Mouse (Mus musculus) 3T3-L1 (cell line): Measurements from ENCODE around the gene 1700001P01Rik.

Source experiments
- DNase-seq: peaks from one replicate; pipeline ENCODE4 v3.0.0-alpha.2; 2015; ENCODE audit warnings: low read depth, low spot score

1700001P01Rik gene

DNA sequence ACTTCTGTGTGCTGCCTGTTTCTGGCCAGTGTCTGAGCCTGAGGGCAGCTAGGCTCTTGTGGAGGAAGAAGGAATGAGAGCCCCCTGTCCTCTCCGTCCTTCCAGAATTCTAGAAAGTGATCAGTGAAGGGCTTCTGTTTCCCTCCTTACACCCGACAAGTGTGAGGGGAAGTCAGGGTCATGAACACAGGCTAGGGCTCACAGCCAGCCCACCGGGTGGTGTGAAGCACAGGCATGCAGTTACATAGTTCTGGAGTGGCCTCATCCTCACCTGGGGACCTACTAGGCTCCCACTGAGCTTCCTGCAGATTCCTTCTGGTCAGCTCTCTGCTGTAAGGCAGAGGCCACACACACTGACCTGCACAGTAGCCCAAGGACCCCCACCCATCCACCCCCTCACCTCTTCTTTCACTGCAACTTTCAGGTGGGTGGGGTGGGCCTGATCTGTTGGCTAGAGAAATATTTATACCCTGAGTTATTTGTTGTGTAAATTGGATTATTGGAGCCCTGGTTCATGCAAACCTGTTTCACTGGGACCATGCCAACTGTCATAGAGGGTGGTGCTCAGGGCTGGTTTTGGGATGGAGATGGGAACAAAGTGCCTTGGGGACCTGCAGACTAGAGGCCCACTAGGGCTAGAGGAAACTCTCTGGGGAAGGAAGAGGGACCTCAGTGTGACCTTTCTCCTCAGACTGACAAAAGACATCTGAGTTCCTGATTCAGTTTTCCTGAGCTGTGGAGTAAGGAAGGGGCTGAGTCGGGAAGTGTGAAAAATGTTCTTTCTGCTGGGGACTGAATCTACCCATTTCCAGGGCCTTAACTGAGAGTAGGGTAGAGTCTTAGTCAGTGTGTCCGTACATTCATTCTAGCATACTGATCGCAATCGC lies 33.8 kb upstream of the 1700001P01Rik start:
- no peak for DNase-seq

DNA sequence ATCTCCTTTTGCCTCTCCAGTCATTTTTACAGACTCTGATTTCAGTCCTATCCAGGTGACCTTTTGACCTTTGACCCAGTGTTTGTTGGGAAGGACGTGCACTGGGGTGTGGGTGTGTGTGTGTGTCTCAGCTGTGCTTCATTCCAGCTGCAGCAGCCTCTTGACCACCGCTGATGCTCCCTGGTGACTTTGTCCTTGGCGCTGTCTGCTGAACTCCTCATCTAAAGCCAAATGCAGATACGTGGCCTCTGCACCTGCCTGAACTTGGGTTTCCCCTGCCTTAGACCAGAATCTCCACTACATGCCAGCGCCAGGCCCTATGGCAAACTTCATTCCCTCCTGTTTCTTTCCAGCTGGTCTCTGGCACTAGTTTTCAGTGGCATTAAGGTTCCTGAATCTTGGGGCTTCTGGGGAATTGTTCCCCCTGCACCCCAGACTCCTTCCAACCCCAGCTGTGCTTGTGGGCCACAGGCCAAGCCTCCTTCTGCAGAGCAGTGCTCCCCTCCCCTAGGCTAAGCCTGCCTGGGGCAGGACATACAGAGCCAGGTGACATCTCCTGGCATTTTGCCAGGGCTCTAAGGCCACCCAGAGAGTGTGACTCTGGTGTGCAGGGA lies 33.0 kb upstream of the 1700001P01Rik start:
- no peak for DNase-seq

DNA sequence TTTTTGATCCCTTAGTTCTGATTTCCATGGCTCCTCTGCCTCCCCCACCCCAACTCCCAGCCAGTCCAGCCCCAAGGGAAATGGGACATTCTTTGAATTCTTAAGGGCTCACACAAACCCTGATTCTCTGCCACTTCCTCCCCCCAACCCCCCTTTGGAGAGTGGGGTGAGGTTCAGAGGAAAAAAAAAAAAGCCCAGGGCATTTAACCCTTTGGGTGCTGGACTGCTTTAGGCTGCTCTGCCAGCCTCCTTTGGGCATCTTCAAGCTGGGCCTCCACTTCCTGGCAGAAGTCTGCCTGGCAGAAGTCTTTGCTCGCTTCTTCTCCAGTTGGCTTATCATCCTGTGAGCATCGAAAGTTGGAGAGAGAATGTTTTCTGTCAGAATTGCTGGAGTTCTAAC lies 32.4 kb upstream of the 1700001P01Rik start:
- peak; percentile 78 for DNase-seq

DNA sequence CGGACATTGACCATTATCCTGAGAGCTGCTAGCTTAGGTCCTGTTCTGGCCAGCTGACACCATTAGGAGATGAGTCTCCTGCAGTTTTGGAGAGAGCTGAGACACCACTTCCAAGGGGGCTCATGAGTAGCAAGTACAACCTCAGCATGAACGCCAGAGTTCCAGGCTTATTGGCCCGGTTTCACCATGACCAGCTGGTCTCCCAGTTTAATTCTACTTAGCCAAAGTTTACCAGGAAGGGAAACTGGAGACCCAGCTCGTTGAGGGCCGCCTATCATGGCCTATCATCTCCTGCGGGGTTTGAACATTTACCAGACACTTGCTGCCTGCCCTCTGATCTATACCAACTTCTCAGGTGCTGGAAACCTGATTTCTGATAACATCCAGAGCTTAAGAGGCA lies 31.9 kb upstream of the 1700001P01Rik start:
- no peak for DNase-seq

DNA sequence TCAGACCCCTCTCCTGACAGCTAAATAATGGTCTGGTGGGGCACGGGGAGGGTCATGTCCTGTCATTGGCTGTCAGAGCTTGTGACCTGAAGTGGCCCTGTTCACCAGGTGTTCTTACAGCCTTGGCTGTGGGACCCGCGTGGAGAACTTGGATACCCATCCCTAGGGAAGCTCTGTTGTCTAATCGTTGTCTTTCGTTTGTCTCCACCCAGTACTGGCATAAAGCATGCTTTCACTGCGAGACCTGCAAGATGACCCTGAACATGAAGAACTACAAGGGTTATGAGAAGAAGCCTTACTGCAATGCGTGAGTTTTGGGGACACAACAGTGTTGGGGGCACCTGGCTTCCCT lies 30.9 kb upstream of the 1700001P01Rik start:
- no peak for DNase-seq

DNA sequence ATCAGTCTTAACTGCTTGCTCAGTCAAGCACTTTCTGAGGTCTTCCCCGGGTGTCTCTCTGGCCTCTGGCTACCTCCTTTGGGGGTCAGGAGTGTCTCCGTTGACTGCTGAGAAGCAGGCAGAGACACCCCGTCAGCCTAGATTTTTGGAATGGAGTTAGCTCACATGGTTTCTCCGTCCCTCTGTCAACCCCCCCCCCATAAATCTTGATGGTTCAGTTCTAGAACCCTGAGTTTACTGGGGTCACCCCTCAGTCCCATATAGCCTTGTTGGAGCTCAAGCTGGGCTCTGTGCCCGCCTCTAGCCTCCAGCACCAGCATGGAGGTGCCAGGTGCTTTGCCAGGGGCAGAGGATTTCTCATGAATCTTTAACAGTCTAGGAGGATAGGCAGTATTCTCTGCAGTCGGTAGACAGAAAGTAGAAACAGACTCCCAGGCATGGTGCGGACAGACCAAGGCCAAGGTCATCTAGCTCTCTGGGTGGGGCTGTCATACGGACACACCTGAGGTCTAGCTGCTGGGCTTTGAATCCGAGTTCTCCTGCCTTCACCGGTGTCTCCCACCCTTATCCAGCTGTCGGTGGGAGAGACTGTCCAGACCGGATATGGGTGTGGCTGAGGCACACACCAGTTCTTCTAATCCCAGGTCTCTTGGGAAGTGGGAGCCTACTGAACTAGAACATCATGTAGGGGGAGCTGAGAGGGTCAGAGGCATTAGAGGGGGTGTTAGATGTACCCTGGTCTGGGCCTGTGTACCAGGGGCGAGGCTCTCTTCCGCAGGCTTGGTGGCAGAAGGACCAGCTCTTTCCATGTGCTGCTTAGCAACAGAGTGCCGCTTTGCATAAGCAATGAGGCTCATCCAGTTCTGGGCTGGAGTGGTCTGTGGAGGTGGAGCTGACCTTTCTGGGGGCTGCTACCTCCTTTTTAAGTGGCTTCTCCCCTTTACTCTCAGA lies 30.2 kb upstream of the 1700001P01Rik start:
- no peak for DNase-seq

DNA sequence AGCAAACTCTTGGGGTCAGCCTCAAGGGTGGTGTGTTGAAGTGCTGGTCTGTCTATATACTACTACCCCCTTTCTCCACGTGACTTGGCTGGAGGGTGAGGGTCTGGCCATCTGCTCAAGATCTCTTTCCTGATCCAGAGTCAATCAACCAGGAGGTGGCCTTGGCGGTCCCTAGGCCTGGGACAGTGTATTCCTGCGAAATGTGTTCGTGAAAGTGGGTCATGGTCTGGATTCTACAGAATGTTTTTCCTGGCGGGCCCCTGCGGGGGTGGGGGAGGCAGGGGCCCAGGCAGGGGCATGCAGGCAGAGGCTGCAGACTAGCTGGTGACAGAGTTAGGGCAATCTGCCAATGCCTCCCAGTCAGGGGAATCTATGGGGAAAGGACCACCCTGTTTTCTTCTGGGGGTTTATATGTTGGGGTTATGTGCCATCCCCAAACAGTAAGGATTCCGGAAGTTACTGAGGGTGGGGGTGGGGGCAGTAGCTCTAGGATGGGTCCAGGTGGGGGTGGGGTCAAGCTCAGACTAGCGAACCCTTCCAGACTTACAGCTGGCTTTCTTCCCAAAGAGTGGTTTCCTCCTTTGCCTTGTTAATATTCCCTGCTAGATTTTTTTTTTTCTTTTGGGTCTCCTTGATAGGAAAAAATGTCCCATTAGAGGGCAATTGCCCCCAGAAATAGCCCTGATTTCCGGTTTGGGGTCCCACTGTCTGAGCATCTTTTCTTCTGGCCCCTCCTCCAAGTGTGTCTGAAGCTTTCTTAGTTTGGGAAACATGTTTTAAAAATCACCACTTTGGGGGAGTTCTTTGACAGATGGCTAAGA lies 29.3 kb upstream of the 1700001P01Rik start:
- peak; percentile 83 for DNase-seq

DNA sequence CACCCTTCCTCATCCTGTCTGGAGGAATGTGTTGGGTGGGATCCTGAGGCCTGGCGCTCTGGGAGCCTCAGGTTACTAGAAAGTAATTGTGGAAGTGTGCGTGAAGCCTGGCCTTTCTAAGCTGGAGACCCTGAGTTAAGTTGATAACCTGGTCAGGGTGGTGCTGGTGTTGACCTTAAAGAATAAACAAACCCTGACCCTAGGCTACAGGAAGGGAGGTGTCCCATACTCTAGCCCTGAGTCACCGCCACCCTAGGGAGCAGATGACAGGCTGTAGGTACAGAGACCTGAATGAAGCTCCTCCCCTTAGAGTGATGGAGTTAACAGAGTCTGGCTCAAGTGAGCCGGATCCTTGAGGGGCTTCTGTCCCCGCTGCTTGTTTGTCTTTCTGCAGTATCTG lies 28.1 kb upstream of the 1700001P01Rik start:
- DNase-seq = no peak

DNA sequence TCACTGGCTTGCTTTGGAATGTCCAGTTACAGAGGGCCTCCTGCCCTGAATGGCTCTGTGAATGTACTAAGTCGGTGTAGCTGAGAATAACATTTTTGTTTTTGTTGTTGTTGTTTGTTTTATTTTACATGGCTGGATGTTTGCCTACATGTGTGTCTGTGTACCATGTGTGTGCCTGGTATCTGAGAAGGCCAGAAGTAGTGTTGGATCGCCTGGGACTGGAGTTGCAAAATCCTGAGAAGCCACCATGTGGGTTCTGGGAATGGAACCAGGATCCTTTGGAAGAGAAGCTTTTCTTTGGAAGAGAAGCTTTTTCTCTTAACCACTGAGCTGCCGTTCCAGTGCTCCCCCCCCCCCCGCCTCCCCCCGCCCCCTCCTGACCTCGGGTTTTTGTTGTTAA lies 26.8 kb upstream of the 1700001P01Rik start:
- DNase-seq = no peak

DNA sequence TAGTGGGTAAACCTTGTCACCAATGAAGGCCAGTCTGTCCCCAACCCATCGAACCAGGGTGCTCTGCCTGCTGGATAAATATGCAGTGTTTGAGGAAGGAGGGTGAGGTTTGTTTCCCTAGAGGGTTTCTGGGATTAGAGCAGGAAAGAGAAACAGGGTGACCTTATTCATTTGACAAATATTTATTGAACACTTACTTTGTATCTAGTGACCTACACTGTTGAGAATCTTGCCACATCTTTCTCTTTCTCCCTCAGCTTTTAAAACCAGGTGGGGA lies 26.4 kb upstream of the 1700001P01Rik start:
- no peak for DNase-seq

DNA sequence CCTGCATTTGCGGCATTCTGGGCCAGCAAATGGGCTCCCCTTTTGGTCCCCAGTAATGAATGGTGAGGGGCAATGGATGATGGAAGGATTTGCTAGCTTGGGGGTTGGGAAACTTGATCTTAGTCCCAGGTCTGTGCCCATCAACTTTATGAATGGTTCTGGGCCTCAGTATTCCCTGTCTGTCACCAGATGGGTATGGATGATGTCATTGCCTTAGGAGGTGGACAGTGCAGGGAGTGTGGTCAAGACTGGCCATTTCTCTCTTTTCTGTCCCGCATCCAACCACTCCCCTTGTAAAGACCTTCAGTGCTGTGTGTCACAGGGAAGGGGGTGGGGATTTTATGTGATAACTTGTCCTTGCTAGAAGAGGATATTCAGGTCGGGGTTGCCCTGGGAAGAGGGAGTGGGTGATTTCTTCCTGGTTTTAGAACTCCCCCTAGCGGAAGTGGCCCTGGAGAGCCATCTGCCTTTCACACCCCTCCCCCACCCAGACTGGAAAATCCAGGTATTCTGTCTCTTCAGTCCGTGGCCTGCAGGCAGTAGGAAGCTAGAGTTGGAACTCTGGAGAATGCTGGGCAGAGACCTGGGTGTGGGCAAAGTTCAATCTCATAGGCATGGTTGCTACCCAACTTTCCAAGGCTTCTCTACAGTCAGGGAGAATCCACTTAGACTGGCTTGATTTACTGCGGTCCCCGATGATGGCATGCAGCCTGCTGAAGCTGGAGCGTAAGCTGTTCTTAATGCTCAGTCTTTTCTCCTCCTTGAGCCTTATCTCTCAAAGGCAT lies 25.9 kb upstream of the 1700001P01Rik start:
- peak; percentile 80 for DNase-seq

DNA sequence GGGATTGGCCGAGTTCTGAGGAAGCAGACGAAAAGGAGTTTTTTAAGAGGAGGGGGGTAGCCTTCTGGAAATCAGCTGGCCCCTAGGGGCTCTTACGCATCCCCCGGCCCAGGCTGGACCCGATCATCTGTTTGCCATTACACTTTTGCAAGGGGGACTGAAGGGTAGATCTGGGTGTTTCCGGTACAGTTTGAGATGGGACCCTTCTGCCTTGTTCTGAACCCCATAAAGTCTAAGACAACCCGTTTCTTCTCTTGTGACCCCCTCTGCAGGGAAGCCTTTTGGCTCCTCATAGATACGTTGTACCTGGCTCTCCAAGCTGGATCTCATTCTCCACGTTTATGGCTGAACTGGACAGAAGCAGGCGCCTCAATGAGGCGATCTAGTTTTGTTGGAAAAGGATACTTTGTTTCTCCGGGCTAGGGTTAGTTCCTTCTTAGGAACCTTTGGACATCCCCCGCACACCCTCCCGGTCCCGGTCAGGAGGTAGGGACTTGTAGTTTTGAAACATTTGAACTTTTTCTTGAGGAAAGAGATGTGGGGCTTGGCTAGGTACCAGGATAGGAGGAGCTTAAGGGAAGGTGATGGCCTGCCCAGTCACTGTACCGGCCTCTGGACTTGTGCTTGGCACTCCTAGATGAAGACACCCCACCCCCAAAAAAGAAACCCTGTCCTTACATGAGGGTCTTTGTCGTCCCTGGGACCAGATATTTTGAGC lies 25.1 kb upstream of the 1700001P01Rik start:
- peak; percentile 85 for DNase-seq

DNA sequence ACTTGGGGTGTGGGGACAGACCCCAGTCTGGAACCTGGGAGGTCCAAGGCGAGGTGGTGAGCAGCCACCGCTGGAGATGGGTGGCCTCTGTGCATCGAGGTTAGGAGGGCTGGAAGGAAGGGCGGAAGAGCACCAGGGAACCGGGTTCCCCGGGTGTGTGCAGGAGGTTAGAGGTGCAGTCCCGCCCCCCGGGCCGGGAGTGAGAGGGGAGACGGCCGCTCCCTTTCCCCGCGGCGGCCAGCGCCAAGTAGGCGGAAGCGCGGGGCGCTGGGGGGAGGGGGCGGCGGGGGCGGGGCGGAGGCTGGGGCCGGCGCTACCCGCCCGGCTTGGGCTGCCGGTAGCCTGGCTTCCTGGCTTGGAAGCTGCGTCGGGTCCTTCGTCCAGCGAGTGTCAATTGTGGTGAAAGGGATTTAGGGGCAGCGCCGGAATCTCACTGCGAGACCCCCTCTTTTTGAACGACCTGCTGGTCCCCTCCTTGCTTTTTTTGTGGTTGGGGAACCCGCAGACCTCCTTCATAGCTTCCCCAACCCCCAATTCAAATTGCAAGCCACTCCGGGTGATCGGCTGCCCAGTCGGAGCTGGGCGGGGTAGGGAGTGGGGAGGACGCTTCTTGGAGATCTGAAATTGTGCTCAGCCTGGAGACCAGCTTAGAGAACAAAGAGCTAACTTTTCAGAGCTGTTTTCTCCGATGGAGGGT lies 24.4 kb upstream of the 1700001P01Rik start:
- peak; percentile 77 for DNase-seq

DNA sequence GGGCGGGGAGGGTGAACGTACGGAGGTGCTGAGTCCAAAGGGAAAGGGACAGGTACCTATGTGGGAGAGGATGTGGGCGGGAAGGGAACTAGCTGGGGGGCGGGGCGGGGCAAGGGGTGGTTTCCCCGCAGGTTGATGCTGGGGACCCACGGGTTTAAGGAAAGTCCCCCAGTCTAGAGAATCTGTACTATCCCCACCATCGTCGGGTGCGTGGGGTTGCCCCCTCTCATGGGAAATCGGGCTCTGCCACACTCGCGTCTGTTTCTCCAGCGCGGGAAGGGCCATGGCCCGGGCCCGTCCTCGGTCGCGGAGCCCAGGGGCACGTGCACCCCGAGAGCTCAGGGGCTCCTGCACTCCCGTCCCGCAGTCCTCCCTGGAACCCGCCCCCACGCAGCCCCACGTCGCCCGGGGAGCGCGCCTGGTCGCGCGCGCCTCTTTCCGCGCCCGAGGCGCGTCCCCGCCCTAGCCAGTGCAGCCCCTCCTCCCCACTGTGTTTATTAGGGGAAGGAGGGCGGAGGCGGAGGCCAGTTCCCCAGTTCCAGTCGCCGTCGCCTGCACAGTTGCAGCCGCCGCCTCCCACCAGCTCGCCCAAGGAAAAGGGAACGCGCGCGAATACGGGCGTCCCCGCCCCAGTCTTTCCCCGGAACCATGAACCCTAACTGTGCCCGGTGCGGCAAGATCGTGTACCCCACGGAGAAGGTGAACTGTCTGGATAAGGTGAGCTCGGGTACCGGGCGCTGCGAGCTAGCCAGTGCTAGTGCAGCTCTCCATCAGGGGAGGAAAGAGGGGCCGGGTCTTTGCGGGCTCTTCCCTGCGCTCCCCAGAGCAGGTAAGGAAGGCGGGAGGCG lies 23.7 kb upstream of the 1700001P01Rik start:
- DNase-seq = peak; percentile 78

DNA sequence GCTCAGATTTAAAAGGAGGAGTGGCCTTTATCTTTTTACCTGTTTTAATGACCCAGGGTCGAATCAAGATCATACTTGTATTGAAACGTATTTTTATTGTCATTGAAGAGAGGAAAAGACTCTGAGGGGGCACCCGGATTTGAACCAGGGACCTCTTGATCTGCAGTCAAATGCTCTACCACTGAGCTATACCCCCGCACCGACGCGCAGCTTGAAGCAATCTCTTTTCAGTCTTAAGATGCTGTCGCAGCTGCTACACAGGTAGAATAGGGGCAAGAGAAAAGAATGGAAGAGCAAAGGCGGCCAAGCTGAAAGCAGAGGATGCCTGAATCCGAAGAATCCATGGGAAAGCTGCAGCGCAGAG lies 23.0 kb upstream of the 1700001P01Rik start, which contains the start of gene Lasp1:
TSS of gene Lasp1 (plus strand) at position 219 of the 364 bp plus-strand sequence.
- DNase-seq = peak; percentile 92

DNA sequence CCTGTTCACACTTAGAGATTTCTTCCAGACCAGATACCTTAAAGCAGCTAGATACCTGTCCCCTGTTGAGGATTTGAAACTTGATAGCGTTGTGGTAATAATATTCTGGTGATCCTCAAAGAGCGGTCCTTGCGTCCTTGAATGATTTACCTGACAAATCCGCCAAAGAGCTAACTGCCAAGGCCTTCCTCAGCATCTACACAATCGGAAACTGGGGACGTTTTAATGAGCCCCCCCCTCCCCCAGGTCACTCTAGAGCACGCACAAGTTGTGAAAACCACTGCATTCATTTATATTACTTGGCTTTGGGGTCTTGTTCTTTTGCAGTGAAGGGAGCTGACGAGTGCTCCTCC lies 22.3 kb upstream of the 1700001P01Rik start:
- DNase-seq = no peak

DNA sequence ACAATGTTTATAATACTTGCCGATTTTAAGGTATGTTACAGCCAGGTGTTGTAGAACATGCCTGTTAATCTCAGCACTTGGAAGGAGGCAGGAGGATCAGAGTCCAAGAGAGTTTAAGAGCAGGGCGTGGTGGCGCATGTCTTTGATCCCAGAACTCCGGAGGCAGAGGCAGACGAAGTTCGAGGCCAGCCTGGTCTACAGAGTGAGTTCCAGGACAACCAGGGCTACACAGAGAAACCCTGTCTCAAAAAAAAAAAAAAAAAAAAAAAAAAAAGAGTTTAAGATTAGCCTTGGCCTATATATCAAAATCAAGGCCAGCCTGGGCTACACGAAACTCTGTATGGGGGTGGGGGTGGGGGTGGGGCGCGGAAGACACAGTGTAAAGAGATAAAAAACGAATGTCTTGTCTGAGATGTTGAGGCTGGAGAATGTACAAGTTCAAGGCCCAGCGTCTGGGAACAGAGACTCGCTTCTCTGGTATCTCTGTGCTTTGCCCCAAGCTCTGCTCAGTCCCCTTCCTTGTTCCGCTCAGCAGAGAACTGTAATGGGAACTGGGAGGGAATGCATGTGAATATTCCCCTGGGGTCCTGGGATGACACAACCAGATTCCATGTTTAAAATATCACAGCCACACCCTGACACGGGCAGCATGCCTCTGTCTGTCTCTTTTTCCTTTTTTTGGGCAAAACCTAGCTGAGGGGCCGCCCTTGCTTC lies 21.8 kb upstream of the 1700001P01Rik start:
- DNase-seq = peak; percentile 91

DNA sequence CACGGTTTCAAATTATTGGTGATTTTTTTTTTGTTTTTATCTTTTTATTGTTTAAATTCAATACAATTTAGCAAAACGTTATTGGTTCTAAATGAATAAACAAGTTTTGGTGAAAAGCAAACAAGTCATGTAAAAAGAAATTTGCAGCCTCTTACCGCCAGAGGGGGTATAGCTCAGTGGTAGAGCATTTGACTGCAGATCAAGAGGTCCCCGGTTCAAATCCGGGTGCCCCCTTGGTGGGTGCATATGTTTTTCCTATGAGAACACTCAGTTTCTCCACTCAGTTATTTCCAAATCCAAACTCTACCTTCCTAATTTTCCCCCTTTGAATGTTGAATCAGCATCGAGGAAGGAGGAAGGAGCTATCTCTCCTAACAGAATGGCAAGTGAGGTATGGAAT lies 21.2 kb upstream of the 1700001P01Rik start:
- DNase-seq = peak; percentile 87
